Mouse (Mus musculus) layer of hippocampus, adult 9-11 months (tissue): ENCODE measurements at regions not wholly inside any gene's neighbourhood (a gene's known extent, or its start where the extent isn't known, plus 50 kb on each side); places are given as distances from the start of the nearest gene placed in this dataset.

ENCODE experiments used
- DNase-seq: peaks from one replicate; pipeline ENCODE4 v3.0.0; 2022

DNA sequence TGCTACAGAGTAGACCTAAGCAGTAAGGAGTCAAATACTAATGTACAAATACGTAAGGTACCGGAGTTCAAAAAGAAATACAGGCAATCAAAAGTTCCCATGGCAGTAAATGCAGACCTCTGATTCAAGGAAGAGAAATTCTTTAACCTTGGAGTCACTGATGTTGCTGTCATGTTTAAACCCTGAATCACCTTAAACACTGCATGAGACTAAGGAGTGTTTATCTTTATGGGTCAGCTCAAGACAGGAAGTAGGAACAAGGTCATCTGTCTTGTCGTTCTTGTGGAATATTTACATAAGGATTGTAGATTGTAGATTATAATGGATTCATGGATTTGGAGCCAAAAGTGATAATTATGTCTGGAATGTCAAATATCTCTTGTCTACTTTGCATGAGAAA lies 1708.7 kb upstream of the Slc10a2 start:
- DNase-seq: no peak

DNA sequence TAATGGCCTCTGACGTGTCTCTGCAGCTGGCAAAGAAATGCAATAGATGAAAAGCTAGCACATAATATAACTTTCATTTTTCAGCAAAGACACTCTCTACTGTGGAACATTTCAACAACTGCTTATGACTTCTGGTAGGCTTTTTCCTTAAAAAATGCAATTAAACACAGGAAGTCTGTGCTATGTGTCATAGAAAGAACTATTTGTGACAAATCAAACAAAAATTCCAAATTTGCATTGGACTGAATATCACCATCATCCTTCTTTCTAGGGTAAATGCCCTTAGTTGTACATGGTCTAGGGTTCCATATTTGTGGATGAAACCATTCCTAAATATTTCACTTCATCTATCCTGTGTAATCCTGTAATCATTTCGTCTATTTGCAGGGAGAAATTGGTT lies 1702.0 kb upstream of the Slc10a2 start:
- no peak for DNase-seq

DNA sequence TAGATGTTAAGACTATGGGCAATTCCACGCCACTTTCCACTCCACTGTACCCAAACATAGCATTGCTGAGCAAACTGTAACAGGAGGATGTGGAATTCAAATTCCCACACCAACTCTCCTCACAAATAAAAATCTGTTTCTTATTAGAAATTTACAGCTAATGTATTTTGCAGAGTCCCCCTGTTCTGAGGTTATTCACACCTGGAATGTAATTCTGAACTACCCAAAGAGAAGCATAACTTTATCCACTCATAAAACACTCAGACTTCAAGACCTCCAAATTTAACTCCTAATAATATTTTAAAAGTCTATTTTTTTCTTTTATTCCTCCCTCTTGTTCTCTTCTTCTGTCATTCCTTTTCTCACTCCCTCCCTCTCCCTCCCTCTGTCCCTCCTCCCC lies 1698.0 kb upstream of the Slc10a2 start:
- no peak for DNase-seq

DNA sequence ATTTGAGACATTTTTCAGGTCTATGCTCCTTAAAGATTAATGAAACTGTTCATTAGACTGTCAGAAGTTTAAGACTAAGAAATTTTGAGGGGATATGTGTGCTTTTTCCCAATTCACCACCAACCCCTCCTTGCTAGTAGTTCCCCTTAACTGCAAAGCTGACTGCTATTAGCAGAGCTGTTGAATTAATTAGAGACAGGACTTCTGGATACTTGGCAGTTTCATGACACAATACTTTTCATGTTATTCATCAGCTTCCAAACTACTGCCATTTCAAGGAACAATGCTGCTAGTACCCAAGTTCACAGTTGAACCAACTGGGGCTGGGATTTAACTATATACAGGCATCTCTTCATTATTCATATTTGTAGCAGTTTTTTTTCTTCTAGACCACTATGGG lies 1695.9 kb upstream of the Slc10a2 start:
- no peak for DNase-seq

DNA sequence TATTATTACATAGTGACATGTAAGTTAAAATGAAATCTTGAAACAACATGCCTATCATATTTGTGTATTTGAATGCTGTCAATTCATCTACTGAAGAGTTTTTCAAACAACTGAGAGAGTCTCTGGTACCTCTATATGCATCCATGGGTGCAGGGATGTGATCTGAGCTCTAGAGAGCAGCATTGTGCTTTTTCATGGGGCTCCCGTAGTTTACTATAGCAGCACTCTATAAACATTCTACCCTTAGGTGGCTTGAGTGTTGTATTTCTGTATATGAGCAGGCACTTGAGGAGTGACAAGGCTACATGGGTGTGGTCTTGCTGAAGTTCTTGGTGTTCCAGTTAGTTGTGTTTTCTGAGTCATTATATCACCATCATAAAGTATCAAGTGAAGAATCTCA lies 1683.9 kb upstream of the Slc10a2 start:
- no peak for DNase-seq

DNA sequence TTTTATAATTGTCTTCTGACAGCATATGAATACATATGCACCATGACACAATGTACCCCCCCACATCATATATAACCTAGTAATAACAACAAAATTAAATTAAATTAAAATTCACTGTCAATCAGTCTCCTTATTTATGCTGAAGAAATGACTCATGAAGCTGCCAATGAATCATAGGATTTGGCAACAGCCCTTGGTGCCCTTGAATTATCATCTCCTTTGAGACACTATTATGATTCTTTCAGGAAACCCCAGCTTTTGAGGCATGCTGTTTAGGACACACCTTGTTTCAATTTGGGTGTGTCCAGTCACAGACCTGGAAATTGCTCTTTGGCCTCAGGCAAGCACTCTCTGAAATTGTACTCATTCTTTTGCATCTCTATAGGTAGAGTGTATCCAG lies 1675.8 kb upstream of the Slc10a2 start:
- no peak for DNase-seq

DNA sequence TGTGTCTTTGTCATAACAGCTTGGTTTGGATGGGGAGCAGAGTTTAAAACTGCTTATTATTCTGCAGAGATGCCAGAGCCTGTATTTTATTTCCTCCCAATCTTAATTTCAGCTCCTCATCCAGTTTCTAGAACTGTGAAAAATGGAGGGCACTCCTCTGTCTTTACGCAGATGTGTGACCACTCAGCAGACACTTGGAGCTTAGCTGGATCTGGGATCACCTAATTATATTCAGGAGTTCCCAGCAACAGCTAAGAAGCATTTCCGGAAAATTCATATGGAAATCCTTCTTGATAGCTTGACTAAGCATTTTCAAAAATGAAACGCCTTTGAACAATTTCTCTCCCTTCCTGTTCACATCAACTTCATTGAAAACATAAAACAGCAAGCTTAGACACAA lies 1670.0 kb upstream of the Slc10a2 start:
- DNase-seq: no peak

DNA sequence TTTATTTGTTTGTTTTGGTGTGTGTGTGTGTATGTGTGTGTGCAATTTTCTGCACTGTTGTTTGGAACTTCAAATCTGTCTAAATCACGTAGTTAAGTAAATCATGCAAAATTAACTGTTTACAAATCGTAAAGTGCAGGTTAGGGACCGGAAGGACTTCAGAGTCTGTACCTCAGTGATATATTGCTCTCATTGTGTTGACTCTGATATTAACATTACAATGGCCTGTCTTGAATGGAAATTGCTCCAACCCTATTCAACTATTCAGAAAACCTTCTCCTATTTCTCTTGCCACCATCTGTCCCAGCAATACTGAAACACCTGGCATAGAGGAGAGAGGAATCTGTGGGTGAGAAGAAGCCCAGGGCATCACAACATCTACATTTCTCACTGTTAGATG lies 1624.4 kb upstream of the Slc10a2 start:
- no peak for DNase-seq

DNA sequence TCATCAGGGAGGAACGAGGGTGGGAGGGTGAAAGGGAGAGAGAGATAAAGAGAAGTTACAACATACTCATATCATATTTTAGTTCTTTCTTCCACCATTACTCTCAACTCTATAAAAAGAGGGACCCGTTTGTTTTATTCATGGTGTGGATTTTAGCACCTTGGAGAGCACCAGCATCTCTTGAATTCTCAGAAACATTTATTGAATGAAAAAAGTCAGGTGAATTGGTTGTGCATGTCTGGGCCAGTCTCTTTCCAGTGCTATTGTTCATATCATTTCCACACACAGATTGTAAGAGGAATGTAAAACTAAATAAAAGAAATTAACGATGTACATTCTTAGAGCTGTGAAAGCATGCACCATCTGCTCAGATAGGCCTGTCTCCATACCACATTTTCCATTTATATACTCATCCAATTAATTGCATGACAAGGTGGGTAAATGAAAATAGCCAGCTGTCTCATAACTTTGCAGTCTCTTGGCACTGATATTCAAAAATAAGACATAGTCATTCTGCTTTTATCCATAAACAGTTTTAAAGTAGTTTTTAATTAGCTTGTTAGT lies 1603.8 kb upstream of the Slc10a2 start:
- DNase-seq: peak; percentile 23

DNA sequence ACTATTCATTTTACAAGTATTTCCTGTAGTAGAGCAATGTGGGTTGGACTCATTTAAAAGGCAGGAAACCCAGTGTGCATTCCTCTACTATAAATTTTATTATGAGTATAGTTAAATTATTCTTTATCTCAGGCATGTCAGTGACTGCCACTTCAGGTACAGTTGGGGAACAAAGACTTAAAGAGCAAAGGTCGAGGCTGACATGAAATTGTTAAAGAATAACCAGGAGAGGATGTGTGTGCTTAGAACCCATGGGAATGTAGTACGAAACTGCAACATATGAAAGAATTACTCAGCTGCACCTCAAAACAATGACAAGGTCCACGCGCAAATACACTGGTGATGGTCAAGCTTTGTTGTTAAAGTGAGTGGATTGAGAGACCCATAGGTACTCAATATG lies 1583.4 kb upstream of the Slc10a2 start:
- no peak for DNase-seq

DNA sequence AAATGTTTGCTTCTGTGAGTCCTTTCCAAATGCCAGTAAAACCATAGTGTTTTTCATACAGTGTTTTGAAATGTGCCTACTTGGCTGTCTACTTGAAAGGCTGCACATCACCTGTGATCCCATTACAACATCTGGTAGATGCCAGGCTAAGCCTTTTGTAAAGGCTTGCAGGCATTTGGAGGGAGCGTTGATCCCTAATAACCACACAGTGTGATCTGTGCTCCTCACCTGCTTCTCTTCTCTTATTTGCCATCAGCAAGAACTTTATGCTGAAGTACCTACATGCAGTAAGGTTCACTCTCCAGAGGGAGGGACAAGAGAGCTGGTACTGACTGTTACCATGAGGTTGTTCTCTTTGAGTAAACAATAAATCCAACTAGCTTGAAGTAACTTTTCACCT lies 1553.7 kb upstream of the Slc10a2 start:
- no peak for DNase-seq

DNA sequence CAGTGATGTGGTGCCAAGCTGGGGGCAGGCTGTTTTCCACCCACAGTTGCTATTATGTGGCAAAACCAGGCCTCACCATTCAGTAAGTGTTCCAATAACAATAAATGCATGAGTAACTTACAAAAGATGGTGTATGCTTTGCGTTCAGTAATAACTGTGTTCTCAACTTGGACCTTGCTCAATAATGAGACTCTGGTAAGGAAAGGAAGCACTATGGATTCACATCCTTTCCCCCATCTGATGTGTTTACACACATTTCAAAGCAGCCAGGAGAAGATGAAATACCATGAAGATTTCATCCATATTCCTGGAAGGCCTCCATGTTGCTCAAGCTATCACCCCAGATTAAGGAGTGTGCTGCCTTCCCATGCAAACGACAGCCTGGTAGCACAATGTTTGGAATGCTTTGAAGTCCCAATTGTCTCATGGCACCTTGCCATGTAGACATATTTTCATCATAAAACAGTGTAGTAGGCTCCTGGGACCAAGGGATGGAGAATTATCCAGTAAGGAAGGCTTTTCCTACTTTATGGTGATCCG lies 1552.4 kb upstream of the Slc10a2 start:
- DNase-seq: no peak

DNA sequence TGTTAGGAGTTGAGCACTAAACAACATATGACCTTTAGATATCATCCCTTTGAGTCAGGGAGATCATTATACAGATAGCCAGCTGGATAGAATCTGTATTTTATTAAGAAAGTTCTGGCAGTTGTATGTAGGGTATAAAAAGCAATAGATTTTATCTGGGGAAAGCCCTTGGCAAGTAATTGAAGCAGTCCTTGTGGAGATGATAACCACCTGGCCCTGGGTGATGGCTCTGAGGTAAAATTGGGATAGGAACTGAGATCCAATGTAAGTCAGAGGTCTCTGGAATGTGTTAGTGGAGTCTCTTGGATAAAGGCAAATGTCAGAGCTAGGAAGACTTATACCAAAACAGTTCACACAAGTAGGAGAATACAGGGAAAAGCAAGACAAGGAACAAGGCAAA lies 1547.0 kb upstream of the Slc10a2 start:
- DNase-seq: no peak

DNA sequence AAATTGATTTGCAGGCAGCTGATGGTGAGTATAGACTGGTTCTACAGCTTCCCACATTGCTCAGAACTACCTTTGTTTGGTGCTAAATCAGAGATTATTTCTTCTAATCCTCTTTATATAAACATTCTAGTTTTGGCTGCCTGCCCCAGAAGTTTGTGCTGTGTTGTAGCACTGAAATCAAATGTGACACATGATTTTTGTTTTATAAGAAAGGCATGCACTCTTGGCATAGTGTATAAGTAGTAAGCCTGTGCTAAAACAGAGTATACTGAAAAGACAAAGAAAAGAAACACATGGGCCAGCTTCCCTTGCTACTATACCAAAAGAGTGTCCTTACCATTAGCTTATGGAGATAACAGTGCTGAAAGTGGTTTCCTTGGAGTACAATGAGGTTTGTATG lies 1542.9 kb upstream of the Slc10a2 start:
- DNase-seq: no peak

DNA sequence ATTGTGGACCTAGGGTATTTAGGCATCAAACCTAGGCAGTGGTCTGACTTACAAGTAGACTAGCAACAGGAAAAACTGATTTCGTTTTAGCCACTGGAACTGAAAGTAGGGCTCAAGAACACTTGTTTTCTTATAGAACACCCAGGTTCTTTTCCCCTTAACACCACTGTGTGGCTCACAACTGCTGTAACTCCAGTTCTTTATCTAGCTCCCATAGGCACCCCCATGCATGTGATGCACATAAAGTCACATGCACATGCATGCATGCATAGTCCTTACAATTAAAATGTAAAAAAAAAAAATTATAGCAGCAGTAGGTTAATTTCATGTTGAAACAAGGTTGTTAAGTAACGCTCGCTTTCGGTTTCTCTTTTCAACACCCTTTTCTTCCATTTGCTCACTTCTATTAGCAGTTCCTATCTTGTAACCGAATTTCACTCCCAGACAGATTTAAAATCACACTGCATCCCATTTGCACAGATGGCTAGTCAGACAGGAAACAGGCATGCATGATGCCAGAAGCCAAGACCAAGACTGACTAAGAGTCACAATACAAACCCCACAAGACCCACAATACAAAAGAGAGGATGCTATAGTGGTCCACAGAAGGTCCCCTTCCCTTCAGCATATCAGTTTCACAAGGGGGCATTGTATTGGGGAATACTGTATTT lies 1540.3 kb upstream of the Slc10a2 start:
- DNase-seq: peak; percentile 2

DNA sequence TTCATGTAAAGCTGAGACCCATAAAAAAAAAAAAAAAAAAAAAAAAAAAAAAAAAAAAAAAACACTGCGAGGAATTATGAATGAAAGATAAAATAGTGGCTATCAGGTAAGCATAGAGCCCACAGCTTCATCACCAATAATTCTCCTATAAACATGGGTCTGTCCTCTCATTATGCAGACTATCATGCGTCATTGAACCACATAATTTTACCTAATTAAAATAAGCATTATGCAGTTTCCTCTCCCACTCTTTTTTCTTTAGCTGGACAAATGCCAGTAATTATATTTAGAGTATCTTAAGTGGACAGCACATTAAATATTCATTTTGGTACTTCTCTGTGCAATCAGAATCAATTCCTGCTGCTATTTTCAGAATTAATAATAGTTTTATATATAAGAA lies 1539.2 kb upstream of the Slc10a2 start:
- no peak for DNase-seq

DNA sequence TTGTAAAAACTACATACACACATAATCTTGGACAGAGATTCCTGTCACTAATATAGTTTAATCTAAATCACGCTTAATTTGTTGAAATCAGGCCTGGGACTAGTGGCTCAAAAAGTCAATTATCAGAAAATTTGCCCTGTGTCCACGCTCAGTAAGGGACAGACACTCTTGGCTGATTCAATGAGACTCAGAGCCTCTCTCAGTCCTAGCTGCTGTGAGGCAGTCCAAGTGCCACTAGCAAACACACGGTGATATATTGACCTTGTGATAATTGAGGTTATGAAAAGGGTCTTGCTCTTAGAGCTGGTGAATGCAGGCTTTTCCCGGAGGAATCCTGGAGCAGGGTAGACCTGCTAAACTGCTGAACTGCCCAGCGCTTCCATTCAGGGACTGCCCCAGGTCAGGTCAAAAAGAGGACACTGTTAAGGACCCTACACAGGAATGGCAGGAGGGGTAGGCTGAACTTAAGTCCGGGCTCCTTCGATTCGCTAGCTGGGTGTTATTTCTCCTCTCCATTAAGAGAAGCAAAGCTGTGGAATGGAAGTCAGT lies 1521.9 kb upstream of the Slc10a2 start:
- DNase-seq: no peak

DNA sequence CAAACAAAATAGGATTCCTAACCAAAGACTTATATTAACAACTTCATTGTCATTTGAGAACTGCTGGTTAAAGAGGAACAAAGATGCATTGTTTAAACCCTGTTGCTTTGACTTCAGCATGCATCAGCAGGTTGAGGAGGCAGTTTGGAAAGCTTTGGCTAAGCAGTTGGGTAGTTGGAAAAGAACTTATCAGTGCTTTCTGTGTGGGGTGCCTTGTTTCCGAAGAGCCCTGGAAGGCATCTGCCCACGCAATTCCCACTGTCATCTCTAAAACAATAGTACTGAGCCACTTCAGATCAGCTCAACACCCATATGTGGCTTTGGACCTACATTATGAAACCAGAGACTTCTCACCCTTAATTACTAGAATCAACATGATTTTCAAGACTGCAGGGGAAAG lies 1503.7 kb upstream of the Slc10a2 start:
- no peak for DNase-seq

DNA sequence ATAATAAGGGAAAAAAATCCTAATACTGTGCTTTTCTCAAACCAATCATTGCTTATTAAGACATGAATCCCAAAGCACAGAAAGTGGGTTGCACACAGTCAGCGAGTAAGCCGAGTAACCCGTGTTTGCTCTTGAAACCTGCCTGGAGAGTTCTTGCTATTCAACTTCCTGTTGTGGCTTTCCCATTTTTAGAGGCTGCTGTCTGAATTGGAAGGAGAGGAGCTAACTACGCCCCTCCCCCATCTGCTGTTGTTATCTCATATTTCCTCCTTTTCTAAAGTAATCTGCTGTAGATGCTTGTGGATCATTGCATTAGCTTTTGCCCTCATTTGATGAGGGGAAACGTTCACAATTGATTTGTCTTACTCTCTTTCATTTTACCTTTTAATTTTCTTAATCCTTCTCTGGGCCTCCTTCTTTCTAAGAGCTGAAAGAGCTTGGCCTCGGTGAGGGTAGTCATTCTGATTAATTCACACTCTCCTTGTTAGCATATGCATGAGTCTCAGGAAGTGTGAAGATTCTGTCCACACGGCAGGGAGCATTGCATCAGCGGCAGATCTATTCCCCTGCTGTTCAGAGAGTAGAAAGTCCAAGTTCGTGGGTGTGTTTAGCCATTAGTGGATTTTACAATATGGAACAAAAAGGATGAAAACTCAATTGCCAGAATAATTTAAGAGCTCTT lies 1501.8 kb upstream of the Slc10a2 start:
- DNase-seq: peak; percentile 51

DNA sequence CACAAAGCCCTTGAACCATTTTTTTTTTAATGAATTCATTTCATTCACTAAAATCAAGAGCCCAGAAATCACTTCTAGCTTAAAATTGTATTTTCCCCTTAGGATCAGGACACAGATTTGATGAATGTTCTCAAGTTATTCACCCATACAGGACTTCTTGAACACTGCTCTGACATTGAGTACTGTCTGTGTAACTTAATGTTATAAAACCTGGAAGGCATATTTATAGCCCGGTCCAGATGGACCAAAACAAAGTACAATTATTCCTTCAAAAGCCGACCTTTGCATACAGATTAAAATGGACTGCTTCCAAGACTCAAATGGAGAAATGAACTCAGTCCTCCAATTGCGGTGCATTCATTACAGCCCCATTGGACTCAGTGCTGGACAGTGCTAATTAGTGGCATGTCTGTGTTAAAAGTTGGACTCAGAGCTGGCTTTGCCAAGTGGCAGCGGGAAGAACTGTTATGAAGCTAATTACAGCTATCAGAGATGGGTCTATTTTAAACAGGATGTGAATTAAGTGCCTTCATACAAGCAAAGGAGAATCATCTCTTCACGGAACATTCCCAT lies 1499.2 kb upstream of the Slc10a2 start:
- DNase-seq: peak; percentile 41

DNA sequence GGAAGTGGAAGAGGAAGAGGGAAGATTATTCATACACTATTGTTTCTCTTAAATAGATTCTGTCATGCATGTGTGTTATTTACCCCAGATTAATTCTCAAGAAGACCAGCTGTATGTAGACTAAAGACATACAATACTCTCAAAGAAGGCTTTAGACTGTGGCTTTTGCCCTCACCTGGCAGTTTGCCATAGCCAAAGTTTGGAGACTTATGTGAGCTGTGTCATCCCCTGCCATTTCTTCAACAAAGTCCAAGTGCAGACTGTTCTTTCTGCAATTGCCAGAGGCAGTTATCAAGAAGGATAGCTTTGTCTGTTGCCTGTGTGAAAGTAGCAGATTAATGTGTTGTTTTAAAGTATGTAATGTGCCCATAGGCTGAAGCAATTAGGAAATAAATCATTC lies 1485.0 kb upstream of the Slc10a2 start:
- no peak for DNase-seq

DNA sequence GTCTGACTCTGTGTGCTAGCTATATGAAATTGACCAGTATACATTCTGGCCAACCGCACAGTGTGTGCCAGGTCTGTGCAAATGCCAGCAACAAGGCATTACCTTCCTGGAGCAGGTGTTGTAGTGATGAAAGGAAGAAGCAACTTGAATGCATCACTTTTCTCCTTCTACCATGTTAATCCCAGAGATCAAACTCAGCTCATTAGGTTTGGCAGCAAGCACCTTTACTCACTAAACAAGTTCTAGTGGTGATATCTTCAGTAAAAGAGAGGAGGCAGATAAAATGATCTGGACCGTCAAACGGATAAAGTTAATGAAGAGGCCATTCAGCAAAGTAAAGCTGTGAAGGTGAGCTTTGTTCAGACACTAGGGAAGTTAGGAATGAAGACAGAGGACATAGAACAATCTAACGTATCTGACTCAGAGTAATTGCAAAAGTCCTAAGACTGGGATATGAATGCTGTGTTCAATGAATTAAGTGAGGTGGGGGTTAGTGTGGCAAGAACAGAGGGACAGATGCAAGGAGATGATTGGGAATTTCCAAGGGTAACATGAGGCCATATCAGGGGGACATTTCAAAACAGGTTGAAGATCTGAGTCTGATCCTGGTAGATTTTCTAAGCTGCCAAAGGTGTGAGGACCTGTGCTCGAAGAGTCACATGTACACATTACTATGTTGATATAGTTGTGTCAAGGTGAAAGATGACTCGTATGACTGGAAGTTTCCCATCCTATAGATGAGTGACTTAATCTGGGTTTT lies 1478.4 kb upstream of the Slc10a2 start:
- no peak for DNase-seq

DNA sequence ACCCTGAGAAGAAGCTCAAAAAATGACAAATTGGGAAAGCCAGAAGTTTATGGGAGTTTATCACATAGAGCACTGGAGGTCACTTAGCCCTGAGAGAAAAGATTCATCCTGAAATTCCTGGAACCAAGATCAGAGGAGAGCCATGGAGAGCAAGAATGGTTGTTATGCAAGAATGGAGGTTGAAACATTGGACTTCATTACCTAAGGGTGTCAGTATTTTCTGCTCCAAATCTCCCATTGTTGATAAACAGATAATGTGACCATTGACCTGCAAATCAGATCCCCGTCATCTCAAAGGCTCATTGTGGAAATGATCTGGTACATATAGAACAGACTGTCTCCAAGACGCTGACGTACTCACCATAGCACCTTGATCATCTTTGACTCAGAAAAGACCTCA lies 1477.6 kb upstream of the Slc10a2 start:
- no peak for DNase-seq
